Mouse (Mus musculus) cerebellum, adult 2 months (tissue): ENCODE measurements around the gene Echdc3. TPM values are rescaled to one million over a fixed set of nuclear protein-coding genes. Genes with fewer than 3 reads are reported as not detected.

Experiments used
- DNase-seq, 2 experiments: peaks; one replicate each; pipeline ENCODE4 v3.0.0; 2021
- H3K27ac ChIP-seq: fragments of 200-500 bp; 2 replicates; pipeline ENCODE4 v1.5.1; 2012; ENCODE audit warnings: low read length, control low read depth, inconsistent platforms; ENCODE audit not compliant: insufficient read depth
- H3K27me3 ChIP-seq: fragments of 200-500 bp; 2 replicates; pipeline ENCODE4 v1.6.1; 2012; ENCODE audit warnings: inconsistent platforms, mild to moderate bottlenecking, low read length, moderate library complexity; ENCODE audit not compliant: control insufficient read depth, insufficient read depth
- H3K4me1 ChIP-seq: fragments of 200-500 bp; 2 replicates; pipeline ENCODE4 v1.6.1; 2011; ENCODE audit warnings: low read length; ENCODE audit not compliant: control insufficient read depth, insufficient read depth
- H3K4me3 ChIP-seq: fragments of 200-500 bp; replicated peaks from 2 replicates; pipeline ENCODE3; 2011; ENCODE audit warnings: mild to moderate bottlenecking, low read depth, low read length, control low read depth; ENCODE audit not compliant: insufficient read depth
- CTCF ChIP-seq: fragments of 200-500 bp; IDR thresholded peaks from 2 replicates; pipeline ENCODE4 v1.5.1; 2011; ENCODE audit warnings: low read depth, mild to moderate bottlenecking, control low read depth, low read length, moderate library complexity, borderline replicate concordance; ENCODE audit not compliant: insufficient read depth
- POLR2A ChIP-seq: fragments of 200-500 bp; IDR thresholded peaks from 2 replicates; pipeline ENCODE4 v1.6.1; 2011; ENCODE audit warnings: low read length, control low read depth, borderline replicate concordance; ENCODE audit not compliant: insufficient read depth
- WGBS: fragments of 180-500 bp; shearing (Covaris S2); methylation state at CpG from one replicate; pipeline ENCODE4 v1.1.7; 2018; 5-methylcytosine and 5-hydroxymethylcytosine counted together
- polyA plus RNA-seq: library from polyadenylated mRNA; depleted of rRNA; stranded (reverse); fragments of >200 nt; gene quantifications from 2 replicates; pipeline ENCODE4 v1.2.3, GENCODE M21; 2012

Gene Echdc3
- polyA plus RNA-seq, 1 experiment = 3.1 TPM

DNA sequence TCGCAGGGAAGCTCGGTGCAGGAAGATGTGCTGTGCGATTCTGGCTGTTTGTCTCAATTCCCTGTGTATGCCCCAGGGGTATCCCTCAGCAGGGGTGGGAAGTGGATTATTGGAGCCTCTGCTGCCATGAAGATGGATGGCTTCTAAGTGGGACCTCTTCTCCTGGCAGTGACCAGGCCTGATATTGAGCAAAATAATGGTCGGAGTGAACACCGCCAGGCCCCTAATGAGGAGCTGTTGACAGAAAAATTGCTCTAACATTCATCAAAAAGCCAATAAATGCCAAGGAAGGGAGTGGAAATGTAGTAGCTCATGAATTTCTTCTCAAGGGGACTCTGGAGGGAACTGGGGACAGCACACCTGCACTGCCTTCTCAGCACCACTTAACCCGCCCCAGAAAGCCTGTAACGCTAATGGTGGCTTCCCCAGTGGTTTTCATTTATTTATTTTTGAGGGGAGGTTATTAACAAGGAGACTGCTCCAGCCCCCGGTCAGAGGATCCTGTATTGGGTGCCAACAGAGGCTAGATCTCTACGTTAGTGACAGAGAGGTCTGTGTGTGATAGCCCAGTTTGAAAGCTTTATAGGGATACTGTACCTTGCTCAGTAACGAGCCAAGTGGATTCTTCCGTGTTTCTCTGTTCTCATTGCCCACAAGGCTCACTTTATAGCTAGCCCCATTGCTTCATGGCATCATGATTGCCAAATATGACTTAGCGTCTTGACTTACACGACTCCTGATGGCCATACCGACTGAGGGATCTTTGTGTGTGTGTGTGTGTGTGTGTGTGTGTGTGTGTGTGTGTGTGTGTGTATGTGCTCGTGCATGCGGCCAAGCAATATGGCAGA is 33.7 kb downstream of the Echdc3 start:
- TF ChIP-seq CTCF (no peak), POLR2A (no peak)
- 89% methylated on average over 16 of the region's 16 CpGs for WGBS

GRCm38 (mm10) chr2:6173013-6173412 is 39.8 kb downstream of the Echdc3 start:
- Histone ChIP-seq H3K4me3 (no peak overlapping the region), H3K27me3 (no peaks in the 10 kb centered on the region), H3K4me1 (no peaks in the 10 kb centered on the region), H3K27ac (no peak overlapping the region)
- no peak for TF ChIP-seq CTCF
- no peak for TF ChIP-seq POLR2A
- DNase-seq = no peak
- WGBS = 65% methylated on average over 3 of the region's 3 CpGs

More for the DNA sequence above, 33.7 kb downstream of the Echdc3 start:
- Histone ChIP-seq H3K27ac (no peak overlapping the region), H3K27me3 (no peaks in the 10 kb centered on the region), H3K4me1 (no peaks in the 10 kb centered on the region), H3K4me3 (no peak overlapping the region)
- no peak for DNase-seq

- Histone ChIP-seq H3K27ac (no peak overlapping the region), H3K4me3 (no peak overlapping the region), H3K4me1 (no peaks in the 10 kb centered on the region), H3K27me3 (no peaks in the 10 kb centered on the region)
- no peak for DNase-seq
- WGBS = 69% methylated on average over 2 of the region's 2 CpGs
- no peak for TF ChIP-seq CTCF
- no peak for TF ChIP-seq POLR2A
Measured at GRCm38 (mm10) chr2:6168560-6168959, 44.3 kb downstream of the Echdc3 start.

DNA sequence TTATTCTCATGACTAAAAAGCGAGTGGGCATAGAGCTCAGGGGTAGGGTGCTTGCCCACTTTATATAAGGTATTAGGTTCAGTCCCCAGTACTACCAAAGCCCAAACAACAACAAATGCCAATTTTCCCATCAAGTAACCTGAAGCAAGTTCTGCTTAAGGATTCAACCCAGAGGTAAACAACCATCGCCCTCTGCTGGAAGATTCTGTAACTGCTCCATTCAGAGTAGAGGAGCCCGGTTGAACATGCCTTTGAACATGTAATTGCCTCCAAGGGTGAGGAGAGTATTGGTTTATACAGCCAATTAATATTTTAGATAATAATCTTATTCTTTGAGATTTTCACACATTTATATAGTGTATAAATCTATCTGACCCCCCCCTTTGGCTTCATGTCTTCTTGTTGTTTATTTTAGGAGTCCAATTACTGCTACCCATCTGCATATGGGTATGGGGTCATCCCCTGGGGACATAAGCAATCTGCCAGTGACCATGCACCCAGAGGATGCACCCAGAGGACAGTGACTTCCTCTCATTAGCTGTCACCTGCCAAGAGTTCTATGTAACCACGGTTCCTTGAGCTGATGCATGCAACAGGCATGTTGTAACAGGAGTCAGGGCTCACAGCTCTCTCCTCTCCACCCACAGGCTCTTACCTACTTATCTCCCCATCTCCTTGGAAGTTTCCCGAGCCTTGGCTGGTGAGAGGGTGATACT is 44.8 kb downstream of the Echdc3 start:
- 24% methylated on average over 5 of the region's 5 CpGs for WGBS
- peak; percentile 64 to 69 for DNase-seq
- TF ChIP-seq CTCF (peak; percentile 58; the same call in 1 of the 2 replicates), POLR2A (no peak)
- Histone ChIP-seq H3K27ac (no peak overlapping the region), H3K4me1 (no peaks in the 10 kb centered on the region), H3K27me3 (no peaks in the 10 kb centered on the region), H3K4me3 (no peak overlapping the region)

GRCm38 (mm10) chr2:6165771-6166170 is 47.1 kb downstream of the Echdc3 start:
- WGBS = 77% methylated on average over 6 of the region's 6 CpGs
- no peaks in the 10 kb centered on the region for H3K4me1 ChIP-seq
- H3K27ac ChIP-seq = no peak overlapping the region
- no peaks in the 10 kb centered on the region for H3K27me3 ChIP-seq
- DNase-seq = no peak
- TF ChIP-seq POLR2A (no peak), CTCF (no peak)
- no peak overlapping the region for H3K4me3 ChIP-seq

DNA sequence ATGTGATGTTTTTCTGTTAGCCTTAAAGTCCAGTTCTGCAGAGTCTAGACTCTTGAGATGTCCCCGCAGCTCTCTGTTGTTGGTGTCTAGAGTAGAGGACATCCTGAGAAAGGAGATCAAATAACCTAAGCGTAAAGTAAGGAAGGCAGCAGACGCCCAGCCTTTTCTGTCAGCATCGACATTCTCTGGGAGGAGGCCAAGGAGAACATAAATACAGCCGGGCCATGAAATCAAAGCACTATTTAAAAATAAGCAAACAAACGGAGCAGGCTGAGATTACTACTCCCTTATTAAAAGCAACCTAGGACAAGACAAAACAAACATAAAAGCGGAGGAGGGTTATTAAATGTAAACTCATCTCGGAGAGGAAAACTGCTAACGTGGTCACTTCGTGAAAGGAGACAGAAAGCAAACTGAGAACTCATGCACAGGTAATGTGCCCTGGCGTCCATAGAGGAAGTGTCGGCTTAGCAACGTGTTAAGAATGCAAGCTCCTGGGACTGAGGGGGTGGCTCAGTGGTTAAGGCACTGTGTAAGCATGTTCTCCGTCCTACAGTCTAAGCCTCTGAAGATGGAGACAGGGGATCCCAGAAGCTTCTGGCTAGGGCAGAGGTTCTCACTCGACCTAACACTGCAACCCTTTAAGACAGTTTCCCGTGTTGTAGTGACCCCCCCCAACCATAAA is 48.1 kb downstream of the Echdc3 start:
- H3K4me3 ChIP-seq = no peak overlapping the region
- TF ChIP-seq POLR2A (no peak), CTCF (no peak)
- H3K27me3 ChIP-seq = no peaks in the 10 kb centered on the region
- DNase-seq = no peak
- no peaks in the 10 kb centered on the region for H3K4me1 ChIP-seq
- H3K27ac ChIP-seq = no peak overlapping the region
- 51% methylated on average over 16 of the region's 16 CpGs for WGBS

DNA sequence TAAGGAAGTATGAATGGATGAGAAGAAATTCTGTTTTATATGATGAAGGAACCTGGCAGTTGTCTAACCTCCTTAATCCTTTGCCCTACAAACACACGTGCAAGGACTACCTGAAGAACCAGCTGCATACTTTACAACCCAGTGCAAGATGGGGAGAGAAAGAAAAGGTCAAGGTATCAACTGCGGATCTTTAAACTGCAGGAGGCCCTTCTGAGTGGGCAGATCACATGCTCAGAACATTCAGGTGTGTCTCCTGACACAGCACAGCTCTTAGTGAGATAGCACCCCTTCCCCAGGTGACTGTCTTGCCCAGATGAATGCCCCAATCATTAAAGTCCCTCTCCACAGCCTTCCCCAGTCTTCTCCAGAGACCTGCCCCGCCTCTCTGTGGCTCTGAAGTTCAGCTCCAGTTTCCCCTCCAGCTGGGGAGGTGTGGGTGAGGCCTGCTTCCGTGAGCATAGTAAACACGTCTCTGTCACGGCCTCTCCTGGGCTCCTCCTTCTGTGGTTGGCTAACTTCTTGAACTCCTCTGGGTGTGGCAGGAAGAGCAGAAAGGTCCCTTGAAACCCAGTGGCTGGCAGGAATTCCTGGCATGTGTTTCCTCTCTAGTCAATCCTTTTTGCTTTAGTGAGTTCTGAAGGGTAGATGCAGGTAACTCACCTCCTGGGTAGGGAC is 50.3 kb downstream of the Echdc3 start:
- Histone ChIP-seq H3K27me3 (no peaks in the 10 kb centered on the region; the same call in 1 of the 2 replicates), H3K4me1 (no peaks in the 10 kb centered on the region), H3K4me3 (no peak overlapping the region), H3K27ac (no peak overlapping the region)
- DNase-seq = no peak
- WGBS = 69% methylated on average over 6 of the region's 6 CpGs
- TF ChIP-seq CTCF (no peak), POLR2A (no peak)
